Mouse (Mus musculus): ENCODE data around the gene Pcca. TPM values are rescaled to one million over a fixed set of nuclear protein-coding genes. Genes with fewer than 3 reads are reported as not detected.

Pcca gene
- total RNA-seq, 1 experiment, result 12.3 TPM

DNA sequence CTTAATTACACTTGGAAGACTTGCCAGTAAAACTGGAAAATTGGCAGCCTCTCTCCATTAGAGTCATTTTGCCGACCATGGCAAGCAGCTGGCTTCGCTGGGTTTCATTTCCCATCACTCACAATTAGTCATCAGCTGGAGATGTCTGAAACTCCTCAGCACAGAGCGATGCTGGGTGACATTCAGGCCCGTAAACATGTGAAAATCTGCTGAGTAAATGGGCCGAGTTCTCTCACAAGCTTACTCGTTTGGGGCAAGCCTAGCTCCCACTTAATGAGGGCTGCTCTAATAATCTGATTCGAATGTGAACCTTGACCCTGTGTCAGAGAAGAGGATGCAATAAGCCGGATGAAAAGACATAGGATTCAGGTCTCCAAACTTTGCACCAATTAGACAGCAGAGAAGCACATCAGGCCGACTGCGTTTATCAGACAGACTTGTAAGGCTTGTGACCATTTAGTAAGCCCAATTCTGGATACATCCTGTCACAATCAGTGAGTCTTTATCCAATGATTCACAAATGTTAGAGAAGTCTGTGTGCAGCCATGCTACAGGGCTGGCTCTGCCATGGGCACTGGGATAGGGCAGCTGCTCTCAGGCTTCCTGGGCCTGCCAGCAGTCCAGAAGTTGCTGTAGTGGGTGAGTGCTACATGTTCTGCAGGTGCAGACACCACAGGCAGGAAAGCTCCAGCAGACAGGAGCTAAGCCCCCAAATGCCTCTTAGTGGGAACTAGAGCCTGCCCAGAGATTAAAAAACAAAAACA, 349.9 kb downstream of the Pcca start:
- no peak for DNase-seq (ENCODE audit: low read depth, low spot score)
- no peak for TF ChIP-seq CHD2 (IDR thresholded peaks at IDR 0.05; ENCODE audit: low read depth, low read length)
- TF ChIP-seq MAFK (IDR thresholded peaks at IDR 0.05; ENCODE audit: insufficient read depth, low read depth, low read length), result no peak
- TF ChIP-seq HCFC1 (IDR thresholded peaks at IDR 0.05; ENCODE audit: borderline replicate concordance, insufficient read depth, low read length), result no peak
- TF ChIP-seq ZNF384 (IDR thresholded peaks at IDR 0.05; ENCODE audit: low read depth, low read length), result no peak
- TF ChIP-seq ZC3H11A (IDR thresholded peaks at IDR 0.05; ENCODE audit: borderline replicate concordance, low read depth, low read length), result no peak

GRCm38 (mm10) chr14:122885893-122886292, 351.8 kb downstream of the Pcca start:
- DNase-seq (ENCODE audit: low read depth, low spot score), result no peak
- in situ Hi-C loops (cut with MboI; ENCODE audit: low sequenced_read_pairs in 2 of 2, unreplicated experiment in 2 of 2), result loop anchor here in 1 of 2 experiments (25.0 kb wide), 2 partner anchors 674 to 824 kb away; no protein-coding TSS in a partner anchor

More for the DNA sequence above, 349.9 kb downstream of the Pcca start:
- Histone ChIP-seq H3K4me1 (ENCODE audit: control insufficient read depth in 2 of 2, insufficient read depth in 2 of 2, low read length in 2 of 2, poor library complexity in 1 of 2) (no peaks in the 10 kb centered on the region), H3K9me3 (ENCODE audit: control insufficient read depth, insufficient read depth, low read depth, low read length) (no peaks in the 10 kb centered on the region), H3K36me3 (ENCODE audit: control insufficient read depth, insufficient read depth, low read length, poor library complexity, severe bottlenecking) (no peaks in the 10 kb centered on the region), H3K4me3 (ENCODE audit: insufficient read depth in 1 of 2, low read depth in 1 of 2, low read length in 2 of 2, poor library complexity in 1 of 2, severe bottlenecking in 1 of 2) (no peak overlapping the region), H3K27ac (ENCODE audit: insufficient read depth, low read depth, low read length, poor library complexity, severe bottlenecking) (no peak overlapping the region), H3K9ac (ENCODE audit: insufficient read depth, low read depth, low read length, poor library complexity, severe bottlenecking) (no peak overlapping the region)
- in situ Hi-C loops (cut with MboI; ENCODE audit: low sequenced_read_pairs in 2 of 2, unreplicated experiment in 2 of 2), result loop anchor here in 1 of 2 experiments (25.0 kb wide), 2 partner anchors 672 to 822 kb away; no protein-coding TSS in a partner anchor

DNA sequence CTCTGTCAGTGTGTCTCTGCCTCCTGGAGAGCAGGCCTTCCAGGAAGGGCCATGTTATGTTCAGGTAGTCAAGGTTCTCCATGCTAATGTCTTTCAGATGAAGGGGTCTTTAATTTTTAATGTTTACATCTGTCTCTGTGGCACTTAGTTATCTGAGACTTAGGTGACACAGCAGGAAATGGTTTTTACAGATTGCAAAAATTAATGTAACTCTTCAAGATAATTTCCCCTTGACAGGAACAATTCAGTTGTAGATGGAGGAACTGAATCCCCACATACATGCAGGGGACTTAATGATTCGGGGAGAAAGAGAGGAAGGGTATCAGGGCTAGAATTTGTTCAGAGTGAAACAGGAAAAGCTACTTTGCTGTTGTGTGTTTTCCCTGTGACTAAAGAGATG, 353.2 kb downstream of the Pcca start:
- no peak for TF ChIP-seq MAFK (IDR thresholded peaks at IDR 0.05; ENCODE audit: insufficient read depth, low read depth, low read length)
- TF ChIP-seq ZC3H11A (IDR thresholded peaks at IDR 0.05; ENCODE audit: borderline replicate concordance, low read depth, low read length), result no peak
- TF ChIP-seq CHD2 (IDR thresholded peaks at IDR 0.05; ENCODE audit: low read depth, low read length), result no peak
- TF ChIP-seq HCFC1 (IDR thresholded peaks at IDR 0.05; ENCODE audit: borderline replicate concordance, insufficient read depth, low read length), result no peak
- no peak for TF ChIP-seq ZNF384 (IDR thresholded peaks at IDR 0.05; ENCODE audit: low read depth, low read length)
- Histone ChIP-seq H3K4me3 (ENCODE audit: insufficient read depth in 1 of 2, low read depth in 1 of 2, low read length in 2 of 2, poor library complexity in 1 of 2, severe bottlenecking in 1 of 2) (no peak overlapping the region), H3K9me3 (ENCODE audit: control insufficient read depth, insufficient read depth, low read depth, low read length) (no peaks in the 10 kb centered on the region), H3K36me3 (ENCODE audit: control insufficient read depth, insufficient read depth, low read length, poor library complexity, severe bottlenecking) (peaks cover 4% of the 10 kb centered on the region; the same call in 1 of the 2 replicates), H3K9ac (ENCODE audit: insufficient read depth, low read depth, low read length, poor library complexity, severe bottlenecking) (no peak overlapping the region), H3K27ac (ENCODE audit: insufficient read depth, low read depth, low read length, poor library complexity, severe bottlenecking) (no peak overlapping the region), H3K4me1 (ENCODE audit: control insufficient read depth in 2 of 2, insufficient read depth in 2 of 2, low read length in 2 of 2, poor library complexity in 1 of 2) (no peaks in the 10 kb centered on the region)
- no peak for DNase-seq (ENCODE audit: low read depth, low spot score)
- in situ Hi-C loops (cut with MboI; ENCODE audit: low sequenced_read_pairs in 2 of 2, unreplicated experiment in 2 of 2), result loop anchor here in 1 of 2 experiments (25.0 kb wide), 2 partner anchors 675 to 825 kb away; no protein-coding TSS in a partner anchor

More at GRCm38 (mm10) chr14:122885893-122886292, 351.8 kb downstream of the Pcca start:
- Histone ChIP-seq H3K4me3 (ENCODE audit: insufficient read depth in 1 of 2, low read depth in 1 of 2, low read length in 2 of 2, poor library complexity in 1 of 2, severe bottlenecking in 1 of 2) (no peak overlapping the region), H3K36me3 (ENCODE audit: control insufficient read depth, insufficient read depth, low read length, poor library complexity, severe bottlenecking) (no peaks in the 10 kb centered on the region), H3K9me3 (ENCODE audit: control insufficient read depth, insufficient read depth, low read depth, low read length) (no peaks in the 10 kb centered on the region), H3K9ac (ENCODE audit: insufficient read depth, low read depth, low read length, poor library complexity, severe bottlenecking) (no peak overlapping the region), H3K4me1 (ENCODE audit: control insufficient read depth in 2 of 2, insufficient read depth in 2 of 2, low read length in 2 of 2, poor library complexity in 1 of 2) (no peaks in the 10 kb centered on the region), H3K27ac (ENCODE audit: insufficient read depth, low read depth, low read length, poor library complexity, severe bottlenecking) (no peak overlapping the region)
- TF ChIP-seq ZNF384 (IDR thresholded peaks at IDR 0.05; ENCODE audit: low read depth, low read length) (no peak), ZC3H11A (IDR thresholded peaks at IDR 0.05; ENCODE audit: borderline replicate concordance, low read depth, low read length) (no peak), HCFC1 (IDR thresholded peaks at IDR 0.05; ENCODE audit: borderline replicate concordance, insufficient read depth, low read length) (no peak), CHD2 (IDR thresholded peaks at IDR 0.05; ENCODE audit: low read depth, low read length) (no peak), MAFK (IDR thresholded peaks at IDR 0.05; ENCODE audit: insufficient read depth, low read depth, low read length) (no peak)

- DNase-seq (ENCODE audit: low read depth, low spot score), result no peak
- Histone ChIP-seq H3K9ac (ENCODE audit: insufficient read depth, low read depth, low read length, poor library complexity, severe bottlenecking) (no peak overlapping the region), H3K4me3 (ENCODE audit: insufficient read depth in 1 of 2, low read depth in 1 of 2, low read length in 2 of 2, poor library complexity in 1 of 2, severe bottlenecking in 1 of 2) (no peak overlapping the region), H3K9me3 (ENCODE audit: control insufficient read depth, insufficient read depth, low read depth, low read length) (no peaks in the 10 kb centered on the region), H3K27ac (ENCODE audit: insufficient read depth, low read depth, low read length, poor library complexity, severe bottlenecking) (no peak overlapping the region), H3K36me3 (ENCODE audit: control insufficient read depth, insufficient read depth, low read length, poor library complexity, severe bottlenecking) (peaks cover 4% of the 10 kb centered on the region; the same call in 1 of the 2 replicates), H3K4me1 (ENCODE audit: control insufficient read depth in 2 of 2, insufficient read depth in 2 of 2, low read length in 2 of 2, poor library complexity in 1 of 2) (no peaks in the 10 kb centered on the region)
- TF ChIP-seq HCFC1 (IDR thresholded peaks at IDR 0.05; ENCODE audit: borderline replicate concordance, insufficient read depth, low read length) (no peak), ZNF384 (IDR thresholded peaks at IDR 0.05; ENCODE audit: low read depth, low read length) (no peak), ZC3H11A (IDR thresholded peaks at IDR 0.05; ENCODE audit: borderline replicate concordance, low read depth, low read length) (no peak), MAFK (IDR thresholded peaks at IDR 0.05; ENCODE audit: insufficient read depth, low read depth, low read length) (no peak), CHD2 (IDR thresholded peaks at IDR 0.05; ENCODE audit: low read depth, low read length) (no peak)
- in situ Hi-C loops (cut with MboI; ENCODE audit: low sequenced_read_pairs in 2 of 2, unreplicated experiment in 2 of 2), result loop anchor here in 1 of 2 experiments (25.0 kb wide), 2 partner anchors 676 to 826 kb away; no protein-coding TSS in a partner anchor
Observed at GRCm38 (mm10) chr14:122887702-122888479, 353.8 kb downstream of the Pcca start.

Data from ES-E14 (cell line).